Mouse (Mus musculus): Measurements from ENCODE around the gene Flii. TPM values are rescaled to one million over a fixed set of nuclear protein-coding genes. Genes with fewer than 3 reads are reported as not detected.

Gene Flii
- polyA plus RNA-seq (2015; fragmentation: Nextera tagmentation; extraction: Ambion mirVana): 27.8 and 29.1 TPM in 2 replicates

GRCm38 (mm10) chr11:60726601-60727391 lies at the start of gene Flii:
Gene Flii, minus strand, starts transcription at chr11:60727263.
- Histone ChIP-seq H3K4me1 (replicated peaks) (peaks cover 40% of the 10 kb centered on the region), H3K9ac (peak within 1 kb of the TSS; percentile 82), H3K36me3 (replicated peaks) (peaks cover 33% of the 10 kb centered on the region), H3K27ac (replicated peaks) (peak within 1 kb of the TSS; percentile 80), H3K27me3 (no peaks in the 10 kb centered on the region), H3K4me3 (replicated peaks) (peak within 1 kb of the TSS; percentile 91), H3K9me3 (replicated peaks) (no peaks in the 10 kb centered on the region), H3K4me2 (peak within 1 kb of the TSS; percentile 86)
- ATAC-seq (ENCODE audit: insufficient read depth): peak; percentile 77
- under 1% methylated on average over 62 of the region's 71 CpGs for WGBS (ENCODE audit: insufficient replicate concordance)

DNA sequence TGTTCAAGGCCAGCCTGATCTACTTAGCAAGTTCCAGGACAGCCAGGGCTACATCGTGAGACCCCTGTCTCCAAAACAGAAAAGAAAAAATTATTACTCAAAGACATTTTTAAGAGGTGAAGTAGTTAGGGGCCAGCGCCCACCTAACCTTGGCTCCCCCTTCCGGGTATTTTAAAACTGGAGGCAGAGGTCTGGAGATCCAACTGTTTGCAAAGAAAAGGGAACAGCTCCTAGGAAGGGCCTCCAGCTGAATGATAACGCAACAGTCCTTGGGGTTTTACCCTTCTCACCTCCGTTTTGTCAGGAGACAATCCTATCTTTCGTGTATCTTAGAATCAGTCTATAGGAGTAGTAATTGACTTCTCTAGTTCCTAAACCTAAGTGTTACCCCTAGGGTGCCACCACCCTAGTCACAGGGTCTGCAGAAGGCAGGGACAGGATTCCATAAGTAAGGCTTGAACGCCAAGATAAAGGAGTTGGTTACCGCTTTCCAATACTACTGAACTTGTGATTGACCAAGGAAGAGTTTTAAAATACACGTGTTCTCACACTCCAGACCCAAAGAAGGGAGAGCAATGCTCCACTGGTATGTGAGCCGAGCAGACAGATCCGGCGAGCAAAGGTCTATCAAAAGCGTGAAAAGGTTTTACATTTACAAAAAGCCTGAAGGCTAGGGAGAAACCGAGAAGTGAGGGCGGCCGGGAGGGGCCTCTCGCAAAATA lies 49.2 kb upstream of the Flii start:
- peaks cover 63% of the 10 kb centered on the region for H3K4me1 ChIP-seq (replicated peaks)
- WGBS (ENCODE audit: insufficient replicate concordance): 3% methylated on average over 17 of the region's 17 CpGs
- H3K27me3 ChIP-seq: no peaks in the 10 kb centered on the region
- H3K9me3 ChIP-seq (replicated peaks): no peaks in the 10 kb centered on the region
- peaks cover 24% of the 10 kb centered on the region for H3K36me3 ChIP-seq (replicated peaks)
- peak overlapping the region; percentile 84 for H3K4me2 ChIP-seq
- ATAC-seq (ENCODE audit: insufficient read depth): peak; percentile 2; the same call in 1 of the 2 replicates
- peak overlapping the region; percentile 72 for H3K4me3 ChIP-seq (replicated peaks)
- H3K9ac ChIP-seq: peak overlapping the region; percentile 74
- H3K27ac ChIP-seq (replicated peaks): peak overlapping the region; percentile 85

DNA sequence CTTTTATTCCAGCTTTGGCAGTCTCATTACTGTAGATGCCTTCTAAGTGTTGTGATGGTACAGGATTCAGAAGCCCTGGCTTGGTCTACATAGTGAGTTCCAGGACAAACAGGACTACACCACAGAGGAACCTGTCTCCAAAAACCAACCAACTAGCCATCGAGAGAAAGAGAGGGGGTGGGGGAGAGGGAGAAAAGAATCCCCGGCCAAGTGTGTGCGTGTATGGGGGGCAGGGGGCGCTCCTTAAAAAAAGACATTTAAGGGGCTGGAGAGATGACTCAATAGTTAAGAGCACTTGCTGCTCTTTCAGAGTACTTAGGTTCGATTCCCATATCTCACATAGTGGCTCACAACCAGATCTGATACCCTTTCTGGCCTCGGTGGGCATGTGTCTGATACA lies 48.5 kb upstream of the Flii start:
- peak overlapping the region; percentile 74 for H3K9ac ChIP-seq
- peak overlapping the region; percentile 72 for H3K4me3 ChIP-seq (replicated peaks)
- no peak for ATAC-seq (ENCODE audit: insufficient read depth)
- no peaks in the 10 kb centered on the region for H3K27me3 ChIP-seq
- H3K4me2 ChIP-seq: peak overlapping the region; percentile 84
- H3K27ac ChIP-seq (replicated peaks): peak overlapping the region; percentile 85
- WGBS (ENCODE audit: insufficient replicate concordance): 27% methylated on average over 6 of the region's 6 CpGs
- no peaks in the 10 kb centered on the region for H3K9me3 ChIP-seq (replicated peaks)
- H3K36me3 ChIP-seq (replicated peaks): peaks cover 23% of the 10 kb centered on the region
- H3K4me1 ChIP-seq (replicated peaks): peaks cover 56% of the 10 kb centered on the region

DNA sequence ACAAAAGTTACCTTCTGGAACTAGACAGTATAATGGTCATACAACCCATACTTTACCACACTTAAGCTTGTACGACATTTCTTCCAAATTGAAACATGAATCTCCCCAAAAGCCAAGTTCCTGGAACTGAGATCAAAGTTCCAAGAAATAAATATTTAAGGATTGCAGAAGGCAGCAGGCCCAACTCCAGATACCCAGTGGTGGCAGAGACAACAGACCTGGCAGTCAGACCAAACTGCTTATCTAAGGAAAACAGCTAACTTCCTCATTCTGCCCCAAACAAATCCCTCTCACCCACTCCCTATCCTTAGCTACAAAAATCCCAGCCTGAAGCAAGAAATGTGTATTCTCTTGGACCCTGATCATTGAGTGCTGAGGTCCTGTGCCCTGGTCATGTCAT lies 47.8 kb upstream of the Flii start:
- 0 out of 2 replicates have a peak overlapping the region, but pooled peaks have one; percentile 85 for H3K27ac ChIP-seq (replicated peaks)
- no peak overlapping the region for H3K9ac ChIP-seq
- no peak overlapping the region for H3K4me3 ChIP-seq (replicated peaks)
- H3K27me3 ChIP-seq: no peaks in the 10 kb centered on the region
- WGBS (ENCODE audit: insufficient replicate concordance): 20% methylated on average over 1 of the region's 1 CpGs
- no peak for ATAC-seq (ENCODE audit: insufficient read depth)
- peak overlapping the region; percentile 84 for H3K4me2 ChIP-seq
- peaks cover 49% of the 10 kb centered on the region for H3K4me1 ChIP-seq (replicated peaks)
- peaks cover 16% of the 10 kb centered on the region for H3K36me3 ChIP-seq (replicated peaks)
- H3K9me3 ChIP-seq (replicated peaks): no peaks in the 10 kb centered on the region

DNA sequence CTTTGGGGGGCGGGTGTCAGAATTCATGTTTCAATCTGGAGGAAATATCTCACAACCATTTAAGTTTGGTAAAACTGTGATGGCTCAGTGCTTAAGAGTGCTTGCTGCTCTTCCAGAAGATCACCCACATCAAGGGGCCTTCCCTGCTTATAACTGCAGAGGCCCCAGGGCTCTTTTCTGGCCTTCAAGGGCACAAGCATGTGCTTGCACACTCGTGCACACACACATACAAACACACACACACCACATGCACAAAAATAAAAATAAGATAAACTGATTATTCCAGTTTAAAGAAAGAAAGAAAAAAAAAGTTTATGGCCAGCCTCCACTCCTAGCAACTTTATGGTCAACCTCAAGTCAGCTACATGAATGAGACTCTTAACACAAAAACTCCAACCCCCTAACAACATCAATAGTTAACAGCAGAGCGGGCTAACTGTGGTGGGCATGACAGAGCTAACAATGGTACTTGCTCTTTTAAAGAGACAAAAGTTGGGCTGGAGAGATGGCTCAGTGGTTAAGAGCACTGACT lies 47.2 kb upstream of the Flii start:
- no peak overlapping the region for H3K9ac ChIP-seq
- peaks cover 43% of the 10 kb centered on the region for H3K4me1 ChIP-seq (replicated peaks)
- H3K4me3 ChIP-seq (replicated peaks): no peak overlapping the region
- no peaks in the 10 kb centered on the region for H3K9me3 ChIP-seq (replicated peaks)
- 69% methylated on average over 3 of the region's 3 CpGs for WGBS (ENCODE audit: insufficient replicate concordance)
- H3K36me3 ChIP-seq (replicated peaks): peaks cover 10% of the 10 kb centered on the region
- no peak overlapping the region for H3K27ac ChIP-seq (replicated peaks)
- peak overlapping the region; percentile 84; the same call in 1 of the 2 replicates for H3K4me2 ChIP-seq
- H3K27me3 ChIP-seq: no peaks in the 10 kb centered on the region
- ATAC-seq (ENCODE audit: insufficient read depth): no peak

DNA sequence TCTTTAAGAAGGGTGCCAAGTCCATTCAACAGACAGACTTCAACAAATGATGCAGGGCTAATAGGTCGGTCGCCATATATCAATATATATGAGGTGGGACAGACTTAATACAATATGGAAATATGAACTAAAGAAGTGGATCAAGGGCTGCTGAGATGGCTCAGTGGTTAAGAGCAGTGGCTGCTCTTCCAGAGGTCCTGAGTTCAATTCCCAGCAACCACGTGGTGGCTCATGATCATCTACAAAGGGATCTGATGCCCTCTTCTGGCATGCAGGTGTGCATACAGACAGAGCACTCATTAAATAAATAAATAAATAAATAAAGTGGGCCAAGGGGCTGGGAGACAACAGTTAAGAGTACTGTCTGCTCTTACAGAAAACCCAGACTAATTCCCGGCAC lies 45.1 kb upstream of the Flii start:
- Histone ChIP-seq H3K27ac (replicated peaks) (no peak overlapping the region), H3K4me1 (replicated peaks) (peaks cover 30% of the 10 kb centered on the region), H3K4me3 (replicated peaks) (no peak overlapping the region), H3K4me2 (no peak overlapping the region), H3K36me3 (replicated peaks) (no peaks in the 10 kb centered on the region), H3K27me3 (no peaks in the 10 kb centered on the region), H3K9ac (no peak overlapping the region), H3K9me3 (replicated peaks) (no peaks in the 10 kb centered on the region)
- ATAC-seq (ENCODE audit: insufficient read depth): no peak
- WGBS (ENCODE audit: insufficient replicate concordance): 70% methylated on average over 4 of the region's 4 CpGs

- WGBS (ENCODE audit: insufficient replicate concordance): 74% methylated on average over 3 of the region's 3 CpGs
Measured at GRCm38 (mm10) chr11:60770776-60771175, 43.7 kb upstream of the Flii start.

DNA sequence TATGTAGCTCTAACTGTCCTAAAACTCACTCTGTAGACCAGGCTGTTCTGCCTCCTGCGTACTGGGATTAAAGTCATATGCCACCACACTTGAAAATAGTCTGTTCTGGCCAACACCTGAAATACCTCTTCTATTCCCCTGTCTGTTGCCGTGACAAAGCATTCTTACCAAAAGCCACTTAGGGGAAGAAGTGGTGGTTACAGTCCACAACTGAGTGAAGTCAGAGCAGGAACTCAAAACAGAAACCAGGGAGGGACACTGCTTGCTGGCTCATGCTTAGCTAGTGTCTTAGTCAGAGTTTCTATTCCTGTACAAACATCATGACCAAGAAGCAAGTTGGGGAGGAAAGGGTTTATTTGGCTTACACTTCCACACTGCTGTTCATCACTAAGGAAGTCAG lies 42.3 kb upstream of the Flii start:
- 39% methylated on average over 2 of the region's 2 CpGs for WGBS (ENCODE audit: insufficient replicate concordance)
- Histone ChIP-seq H3K4me3 (replicated peaks) (no peak overlapping the region), H3K9ac (no peak overlapping the region), H3K27me3 (no peaks in the 10 kb centered on the region), H3K9me3 (replicated peaks) (no peaks in the 10 kb centered on the region), H3K4me2 (no peak overlapping the region), H3K27ac (replicated peaks) (no peak overlapping the region), H3K36me3 (replicated peaks) (0 out of 2 replicates have a peak, but pooled peaks cover 6% of the 10 kb centered on the region), H3K4me1 (replicated peaks) (peaks cover 11% of the 10 kb centered on the region)
- ATAC-seq (ENCODE audit: insufficient read depth): no peak

More at GRCm38 (mm10) chr11:60770776-60771175, 43.7 kb upstream of the Flii start:
- H3K4me1 ChIP-seq (replicated peaks): peaks cover 25% of the 10 kb centered on the region
- no peak overlapping the region for H3K9ac ChIP-seq
- no peaks in the 10 kb centered on the region for H3K9me3 ChIP-seq (replicated peaks)
- H3K27ac ChIP-seq (replicated peaks): no peak overlapping the region
- H3K4me3 ChIP-seq (replicated peaks): no peak overlapping the region
- no peaks in the 10 kb centered on the region for H3K27me3 ChIP-seq
- no peak for ATAC-seq (ENCODE audit: insufficient read depth)
- no peak overlapping the region for H3K4me2 ChIP-seq
- no peaks in the 10 kb centered on the region for H3K36me3 ChIP-seq (replicated peaks)

- Histone ChIP-seq H3K9ac (no peak overlapping the region), H3K27ac (replicated peaks) (no peak overlapping the region), H3K36me3 (replicated peaks) (peaks cover 15% of the 10 kb centered on the region; the same call in 1 of the 2 replicates), H3K4me1 (replicated peaks) (peaks cover 5% of the 10 kb centered on the region; the same call in 1 of the 2 replicates), H3K4me2 (no peak overlapping the region), H3K4me3 (replicated peaks) (no peak overlapping the region), H3K27me3 (no peaks in the 10 kb centered on the region), H3K9me3 (replicated peaks) (no peaks in the 10 kb centered on the region)
- no peak for ATAC-seq (ENCODE audit: insufficient read depth)
- 34% methylated on average over 4 of the region's 4 CpGs for WGBS (ENCODE audit: insufficient replicate concordance)
Measured at GRCm38 (mm10) chr11:60766969-60767368, 39.9 kb upstream of the Flii start.

GRCm38 (mm10) chr11:60761681-60762080 lies 34.6 kb upstream of the Flii start:
- ATAC-seq (ENCODE audit: insufficient read depth): no peak
- peaks cover 54% of the 10 kb centered on the region for H3K36me3 ChIP-seq (replicated peaks)
- WGBS (ENCODE audit: insufficient replicate concordance): 70% methylated on average over 3 of the region's 3 CpGs

GRCm38 (mm10) chr11:60755570-60755969 lies 28.5 kb upstream of the Flii start:
- no peaks in the 10 kb centered on the region for H3K9me3 ChIP-seq (replicated peaks)
- H3K9ac ChIP-seq: no peak overlapping the region
- 83% methylated on average over 7 of the region's 7 CpGs for WGBS (ENCODE audit: insufficient replicate concordance)
- no peak overlapping the region for H3K4me2 ChIP-seq
- H3K27ac ChIP-seq (replicated peaks): no peak overlapping the region
- H3K27me3 ChIP-seq: no peaks in the 10 kb centered on the region
- peaks cover 84% of the 10 kb centered on the region for H3K36me3 ChIP-seq (replicated peaks)
- no peak for ATAC-seq (ENCODE audit: insufficient read depth)
- H3K4me1 ChIP-seq (replicated peaks): no peaks in the 10 kb centered on the region
- H3K4me3 ChIP-seq (replicated peaks): no peak overlapping the region

More at GRCm38 (mm10) chr11:60761681-60762080, 34.6 kb upstream of the Flii start:
- no peaks in the 10 kb centered on the region for H3K27me3 ChIP-seq
- no peaks in the 10 kb centered on the region for H3K4me1 ChIP-seq (replicated peaks)
- H3K4me3 ChIP-seq (replicated peaks): no peak overlapping the region
- no peak overlapping the region for H3K9ac ChIP-seq
- no peaks in the 10 kb centered on the region for H3K9me3 ChIP-seq (replicated peaks)
- no peak overlapping the region for H3K4me2 ChIP-seq
- no peak overlapping the region for H3K27ac ChIP-seq (replicated peaks)
